Mouse (Mus musculus) layer of hippocampus, adult 9-10 months (tissue): ENCODE data around the gene Sox4.

Source experiments
- DNase-seq: peaks from one replicate; pipeline ENCODE4 v3.0.0; 2022; ENCODE audit warnings: low spot score

Sox4 gene

GRCm38 (mm10) chr13:28953581-28953991 lies at the start of gene Sox4:
TSS of gene Sox4 (minus strand) at chr13:28953713.
- peak; percentile 91 for DNase-seq

GRCm38 (mm10) chr13:28991899-28992664 lies 38.6 kb upstream of the Sox4 start:
- DNase-seq, result no peak

GRCm38 (mm10) chr13:28988751-28989703 lies 35.5 kb upstream of the Sox4 start:
- no peak for DNase-seq

GRCm38 (mm10) chr13:28980681-28981080 lies 27.2 kb upstream of the Sox4 start:
- no peak for DNase-seq

- DNase-seq, result no peak
Observed at GRCm38 (mm10) chr13:28975011-28975410, 21.5 kb upstream of the Sox4 start.

GRCm38 (mm10) chr13:28974597-28974996 lies 21.1 kb upstream of the Sox4 start:
- no peak for DNase-seq

GRCm38 (mm10) chr13:28960916-28961315 lies 7.4 kb upstream of the Sox4 start:
- no peak for DNase-seq

- no peak for DNase-seq
Observed at GRCm38 (mm10) chr13:28959458-28959978, 6.0 kb upstream of the Sox4 start.

GRCm38 (mm10) chr13:28959068-28959440 lies 5.5 kb upstream of the Sox4 start:
- no peak for DNase-seq

GRCm38 (mm10) chr13:28958211-28959067 lies 4.9 kb upstream of the Sox4 start:
- no peak for DNase-seq

- DNase-seq, result no peak
Observed at GRCm38 (mm10) chr13:28957765-28958164, 4.3 kb upstream of the Sox4 start.

- DNase-seq, result no peak
Observed at GRCm38 (mm10) chr13:28952576-28953571, 639 bp downstream of the Sox4 start.

GRCm38 (mm10) chr13:28951691-28952575 lies 1.6 kb downstream of the Sox4 start:
- DNase-seq, result no peak

GRCm38 (mm10) chr13:28950623-28951491 lies 2.7 kb downstream of the Sox4 start:
- DNase-seq, result no peak

- DNase-seq, result no peak
Observed at GRCm38 (mm10) chr13:28950266-28950622, 3.3 kb downstream of the Sox4 start.

- DNase-seq, result no peak
Observed at GRCm38 (mm10) chr13:28949279-28949915, 4.1 kb downstream of the Sox4 start.

GRCm38 (mm10) chr13:28948541-28948940 lies 5.0 kb downstream of the Sox4 start:
- DNase-seq, result no peak
